ENCODE assay signal across 8 mouse cellular contexts in the genomic region with DNA sequence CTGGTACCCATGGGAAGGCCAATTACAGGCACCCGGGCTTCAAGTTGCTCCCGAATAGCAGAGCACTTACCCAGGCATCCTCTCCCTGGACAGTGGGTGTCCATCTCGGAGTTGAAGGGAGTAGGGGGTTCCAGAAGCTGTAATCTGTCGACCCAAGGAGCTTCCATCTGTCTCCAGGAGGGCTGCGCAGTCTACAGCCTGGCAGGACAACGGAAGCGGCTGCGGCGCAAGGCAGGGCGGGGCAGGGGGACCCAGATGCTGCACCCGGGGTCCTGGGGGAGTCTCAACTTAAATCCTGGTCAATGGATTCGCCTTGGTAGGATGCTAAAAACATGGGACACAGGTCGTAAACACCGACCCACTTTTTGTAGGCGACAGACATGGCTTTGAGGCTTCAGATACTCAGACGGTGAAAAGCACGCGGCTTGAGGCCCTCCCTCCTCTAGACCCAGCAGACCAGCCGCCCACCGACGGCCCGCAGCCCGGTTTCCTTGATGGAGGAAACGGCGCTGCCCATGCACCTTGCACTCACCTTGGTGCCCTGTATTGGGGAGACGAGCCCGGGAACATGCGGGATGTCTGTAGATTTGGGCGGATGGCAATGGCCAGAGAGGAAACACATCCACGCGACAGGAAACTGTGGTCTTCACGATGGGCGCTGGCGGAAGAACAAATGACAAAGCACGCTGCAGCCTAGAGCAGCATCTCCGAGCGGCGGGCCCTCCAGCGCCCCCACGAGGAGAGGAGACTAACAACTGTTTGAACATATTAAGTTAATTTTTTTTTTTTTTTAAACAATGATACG. TPM values are rescaled to one million over a fixed set of nuclear protein-coding genes. Genes with fewer than 3 reads are reported as not detected.
DNase-seq lines count a peak whose midpoint lies in the region; ATAC-seq and TF ChIP-seq lines count a peak whose summit lies in the region.

No protein-coding gene starts in this region.

- no peaks in the 10 kb centered on the region for H3K9me3 ChIP-seq in heart, embryonic 14.5 days (ENCODE audit: control insufficient read depth, low read length)
- H3K9me3 ChIP-seq in liver, embryonic 11.5 days (ENCODE audit: control insufficient read depth, low read length) = no peaks in the 10 kb centered on the region

- peak; percentile 53 for DNase-seq in c-Kit-negative CD71-positive TER-119-positive erythroid progenitor cells, embryonic 14.5 days (ENCODE audit: low read depth, low spot score)
- DNase-seq in fat pad, adult 2 months (ENCODE audit: extremely low read depth, low read depth, low spot score) = peak; percentile 30
- DNase-seq in kidney, postnatal 10 days = peak; percentile 93
- peak; percentile 89 for DNase-seq in liver, embryonic 11.5 days (ENCODE audit: low spot score)
- DNase-seq in spleen, postnatal 4 days (ENCODE audit: low spot score in 2 of 2) = peak; percentile 81 to 92

- H3K4me3 ChIP-seq in heart, embryonic 14.5 days (ENCODE audit: control insufficient read depth in 1 of 2, insufficient read depth in 1 of 2, low read depth in 1 of 2, low read length in 2 of 2) = peak overlapping the region; percentile 76 to 84
- H3K4me3 ChIP-seq in liver, embryonic 11.5 days (ENCODE audit: low read depth, low read length) = peak overlapping the region; percentile 96
- H3K4me3 ChIP-seq in myocyte = peak overlapping the region; percentile 90

- ATAC-seq in CD4-positive, CD25-positive, alpha-beta regulatory T cell, adult 4 months = peak; percentile 96
- ATAC-seq in heart, embryonic 14.5 days (ENCODE audit: insufficient number of reproducible peaks, insufficient read depth, low FRiP score, low read depth) = peak; percentile 85
- peak; percentile 87 for ATAC-seq in liver, embryonic 11.5 days (replicated peaks; ENCODE audit: low FRiP score)

- 0% methylated on average over 41 of the region's 41 CpGs for WGBS in heart, embryonic 14.5 days
- under 1% methylated on average over 41 of the region's 41 CpGs for WGBS in liver, embryonic 11.5 days

- peaks cover 8 to 19% of the 10 kb centered on the region in 2 experiments for H3K4me1 ChIP-seq in heart, embryonic 14.5 days (ENCODE audit: control insufficient read depth in 2 of 2, insufficient read depth in 2 of 2, low read length in 2 of 2)
- peaks cover 21% of the 10 kb centered on the region for H3K4me1 ChIP-seq in liver, embryonic 11.5 days (replicated peaks; ENCODE audit: control insufficient read depth, insufficient read depth, low read length)

- H3ac ChIP-seq in myocyte (ENCODE audit: control insufficient read depth, insufficient read length) = peak overlapping the region; percentile 41

- H3K27ac ChIP-seq in heart, embryonic 14.5 days (replicated peaks in 1 of 2; ENCODE audit: control insufficient read depth in 1 of 2, insufficient read depth in 1 of 2, low read depth in 2 of 2, low read length in 2 of 2) = peak overlapping the region; percentile 73 to 77
- peak overlapping the region; percentile 80 for H3K27ac ChIP-seq in liver, embryonic 11.5 days (ENCODE audit: low read depth, low read length)

- no peaks in the 10 kb centered on the region for H3K27me3 ChIP-seq in heart, embryonic 14.5 days (ENCODE audit: control insufficient read depth, insufficient read depth, low read length)
- H3K27me3 ChIP-seq in liver, embryonic 11.5 days (replicated peaks; ENCODE audit: control insufficient read depth, insufficient read depth, low read length) = no peaks in the 10 kb centered on the region
- no peaks in the 10 kb centered on the region for H3K27me3 ChIP-seq in myocyte (ENCODE audit: control insufficient read depth, insufficient read depth, insufficient read length)

- peaks cover 43% of the 10 kb centered on the region for H3K36me3 ChIP-seq in heart, embryonic 14.5 days (ENCODE audit: control insufficient read depth, insufficient read depth, low read length)
- peaks cover 42% of the 10 kb centered on the region for H3K36me3 ChIP-seq in liver, embryonic 11.5 days (ENCODE audit: control insufficient read depth, insufficient read depth, low read length)
- H3K36me3 ChIP-seq in myocyte (ENCODE audit: control insufficient read depth, insufficient read depth) = peaks cover 41% of the 10 kb centered on the region

- peak; percentile 94 for TF ChIP-seq POLR2A in myocyte (IDR thresholded peaks at IDR 0.05; ENCODE audit: insufficient read length, low read depth)

- H3K4me2 ChIP-seq in heart, embryonic 14.5 days (ENCODE audit: low read length) = peak overlapping the region; percentile 85
- H3K4me2 ChIP-seq in liver, embryonic 11.5 days = peak overlapping the region; percentile 96
- peak overlapping the region; percentile 87 for H3K4me2 ChIP-seq in myocyte (ENCODE audit: low read depth)

- H3K79me2 ChIP-seq in myocyte (ENCODE audit: control insufficient read depth, insufficient read depth) = peaks cover 39% of the 10 kb centered on the region

- H3K9ac ChIP-seq in heart, embryonic 14.5 days (ENCODE audit: low read length) = peak overlapping the region; percentile 91
- peak overlapping the region; percentile 99 for H3K9ac ChIP-seq in liver, embryonic 11.5 days (ENCODE audit: low read depth, low read length)

TF ChIP-seq in myocyte, 11 proteins besides CTCF, POLR2A, EP300 and RAD21:
- TF ChIP-seq SRF (IDR thresholded peaks at IDR 0.05; ENCODE audit: control insufficient read depth, insufficient read length, low read depth) (no peak), MYOG (IDR thresholded peaks at IDR 0.05; ENCODE audit: control insufficient read depth in 1 of 3, insufficient read depth in 1 of 3, insufficient read length in 2 of 3, low read depth in 2 of 3) (peak in 1 of 3 experiments; percentile 48), REST (IDR thresholded peaks at IDR 0.05; ENCODE audit: insufficient read depth, insufficient read length) (no peak), USF1 (IDR thresholded peaks at IDR 0.05; ENCODE audit: low read depth) (peak; percentile 13), TCF3 (IDR thresholded peaks at IDR 0.05; ENCODE audit: insufficient read length, low read depth) (no peak), MAX (IDR thresholded peaks at IDR 0.05; ENCODE audit: low read depth) (peak; percentile 94), MYOD1 (IDR thresholded peaks at IDR 0.05; ENCODE audit: control insufficient read depth in 1 of 3, insufficient read length in 2 of 3, low read depth in 2 of 3) (peak in 1 of 3 experiments; percentile 19), POLR2AphosphoS2 (IDR thresholded peaks at IDR 0.05; ENCODE audit: insufficient read length, low read depth) (peak; percentile 92), TCF12 (IDR thresholded peaks at IDR 0.05; ENCODE audit: insufficient read depth, poor library complexity, severe bottlenecking) (no peak), E2F4 (IDR thresholded peaks at IDR 0.05; ENCODE audit: insufficient read depth) (no peak), CEBPB (IDR thresholded peaks at IDR 0.05; ENCODE audit: insufficient read depth, poor library complexity, severe bottlenecking) (no peak)

RNA-seq across cellular contexts. Expression of a gene that starts 14.4 kb away (rescaled TPM):
- polyA plus RNA-seq in CD4-positive, CD25-positive, alpha-beta regulatory T cell, adult 4 months (2017; shearing (Covaris generic)) = under 1 TPM in 1 of 2 experiments, not detected in 1; 0.09 TPM
- polyA plus RNA-seq in heart, embryonic 14.5 days (2014; fragmentation: Nextera tagmentation; extraction: Ambion mirVana) = 0.23 and 0.45 TPM in 2 replicates
- 2.4 and 3.9 TPM in 2 replicates for polyA plus RNA-seq in liver, embryonic 11.5 days (2014; fragmentation: Nextera tagmentation; extraction: Ambion mirVana)
- polyA plus RNA-seq in myocyte (2012; fragmentation: generic; extraction: Trizol) = not detected

RNA-seq across cellular contexts. Expression of a gene that starts 48.6 kb away (rescaled TPM):
- 10 to 100 TPM; 11.7 to 12.1 TPM for polyA plus RNA-seq in CD4-positive, CD25-positive, alpha-beta regulatory T cell, adult 4 months (2017; shearing (Covaris generic))
- 13.8 and 17.8 TPM in 2 replicates for polyA plus RNA-seq in heart, embryonic 14.5 days (2014; fragmentation: Nextera tagmentation; extraction: Ambion mirVana)
- polyA plus RNA-seq in liver, embryonic 11.5 days (2014; fragmentation: Nextera tagmentation; extraction: Ambion mirVana) = 11.6 and 14.3 TPM in 2 replicates
- 10.8 TPM for polyA plus RNA-seq in myocyte (2012; fragmentation: generic; extraction: Trizol)

RNA-seq across cellular contexts. Expression of a gene that starts 54.8 kb away (rescaled TPM):
- polyA plus RNA-seq in CD4-positive, CD25-positive, alpha-beta regulatory T cell, adult 4 months (2017; shearing (Covaris generic)) = 1 to 10 TPM in 1 of 2 experiments, not detected in 1; 1.3 TPM
- polyA plus RNA-seq in heart, embryonic 14.5 days (2014; fragmentation: Nextera tagmentation; extraction: Ambion mirVana) = 18.0 and 19.6 TPM in 2 replicates
- 12.9 and 13.7 TPM in 2 replicates for polyA plus RNA-seq in liver, embryonic 11.5 days (2014; fragmentation: Nextera tagmentation; extraction: Ambion mirVana)
- 0.11 TPM for polyA plus RNA-seq in myocyte (2012; fragmentation: generic; extraction: Trizol)

Comparison
In these comparisons a context has a peak if more than half of its experiments do, and no peak if none do; other contexts are left out.
1. Peak in every context shown above with its lines: DNase-seq, ATAC-seq, H3K4me3 ChIP-seq and H3K27ac ChIP-seq.
2. DNase-seq: peak in every context shown above with its lines; median percentile 93 in kidney, postnatal 10 days; 89 in liver, embryonic 11.5 days; 86 in spleen, postnatal 4 days; 53 in c-Kit-negative CD71-positive TER-119-positive erythroid progenitor cells, embryonic 14.5 days; 30 in fat pad, adult 2 months.